Mouse (Mus musculus) forebrain, embryonic 12.5 days (tissue): ENCODE data around the gene Psap. TPM values are rescaled to one million over a fixed set of nuclear protein-coding genes. Genes with fewer than 3 reads are reported as not detected.

ENCODE experiments used
- ATAC-seq: fragments of 200-750 bp; cut with Nextera tagmentation; 2 replicates; pipeline ENCODE4 v1.8.0; 2017; ENCODE audit warnings: moderate TSS enrichment; ENCODE audit not compliant: low FRiP score
- H3K27ac ChIP-seq: fragments of 300-500 bp; sonication (generic); 2 replicates; pipeline ENCODE4 v1.5.1; 2016; ENCODE audit warnings: mild to moderate bottlenecking
- H3K27me3 ChIP-seq: fragments of 300-500 bp; sonication (generic); 2 replicates; pipeline ENCODE4 v1.6.1; 2016; ENCODE audit warnings: mild to moderate bottlenecking
- H3K36me3 ChIP-seq: fragments of 300-500 bp; sonication (generic); replicated peaks from 2 replicates; pipeline ENCODE4 v1.6.1; 2016; ENCODE audit warnings: mild to moderate bottlenecking
- H3K4me1 ChIP-seq: fragments of 300-500 bp; sonication (generic); 2 replicates; pipeline ENCODE4 v1.6.1; 2016
- H3K4me2 ChIP-seq: fragments of 300-500 bp; sonication (generic); 2 replicates; pipeline ENCODE4 v1.6.1; 2016; ENCODE audit warnings: mild to moderate bottlenecking, moderate library complexity
- H3K4me3 ChIP-seq: fragments of 300-500 bp; sonication (generic); replicated peaks from 2 replicates; pipeline ENCODE4 v1.5.1; 2016; ENCODE audit warnings: mild to moderate bottlenecking
- H3K9ac ChIP-seq: fragments of 300-500 bp; sonication (generic); 2 replicates; pipeline ENCODE4 v1.6.1; 2016; ENCODE audit warnings: mild to moderate bottlenecking
- H3K9me3 ChIP-seq: fragments of 300-500 bp; sonication (generic); 2 replicates; pipeline ENCODE4 v1.6.1; 2016
- WGBS: fragments of 180-500 bp; shearing (Covaris S2); methylation state at CpG from one replicate; pipeline ENCODE4 v1.1.7; 2016; 5-methylcytosine and 5-hydroxymethylcytosine counted together
- polyA plus RNA-seq: library from polyadenylated mRNA; unstranded; fragments of >200 nt; fragmentation: Nextera tagmentation; extraction: Ambion mirVana; gene quantifications from 2 replicates; pipeline ENCODE4 v1.2.1, GENCODE M21; 2016

The Psap gene
- polyA plus RNA-seq, 1 experiment from 2014 or later, result 90.5 TPM

DNA sequence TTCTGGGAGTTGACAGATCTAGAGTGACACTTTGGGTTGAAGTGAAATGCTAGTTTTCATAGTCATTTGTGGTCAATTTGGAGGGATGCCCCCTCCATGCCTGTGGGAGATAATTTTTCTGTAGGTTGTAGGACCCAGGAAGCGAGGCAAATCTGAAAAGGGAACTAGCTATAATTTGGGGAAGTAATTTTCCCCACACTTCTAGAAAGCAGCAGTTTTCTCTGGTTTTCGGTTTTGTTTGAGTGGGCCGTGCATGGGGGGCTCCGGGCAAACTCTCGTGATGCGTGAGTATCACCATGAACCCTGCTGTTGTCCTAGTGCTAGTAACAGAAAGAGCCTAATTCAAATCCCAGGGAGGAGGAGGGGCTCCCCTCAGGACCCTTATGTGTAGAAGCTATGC lies 6.8 kb downstream of the Psap start:
- 0 out of 2 replicates have a peak overlapping the region, but pooled peaks have one; percentile 36 for H3K9ac ChIP-seq
- H3K36me3 ChIP-seq, result peaks cover 2% of the 10 kb centered on the region; the same call in 1 of the 2 replicates
- H3K4me1 ChIP-seq, result peaks cover 79% of the 10 kb centered on the region
- H3K4me2 ChIP-seq, result peak overlapping the region; percentile 50; the same call in 1 of the 2 replicates
- H3K27ac ChIP-seq, result peak overlapping the region; percentile 86
- H3K27me3 ChIP-seq, result no peaks in the 10 kb centered on the region
- ATAC-seq, result no peak
- H3K4me3 ChIP-seq, result no peak overlapping the region
- H3K9me3 ChIP-seq, result no peaks in the 10 kb centered on the region
- 65% methylated on average over 6 of the region's 6 CpGs for WGBS

DNA sequence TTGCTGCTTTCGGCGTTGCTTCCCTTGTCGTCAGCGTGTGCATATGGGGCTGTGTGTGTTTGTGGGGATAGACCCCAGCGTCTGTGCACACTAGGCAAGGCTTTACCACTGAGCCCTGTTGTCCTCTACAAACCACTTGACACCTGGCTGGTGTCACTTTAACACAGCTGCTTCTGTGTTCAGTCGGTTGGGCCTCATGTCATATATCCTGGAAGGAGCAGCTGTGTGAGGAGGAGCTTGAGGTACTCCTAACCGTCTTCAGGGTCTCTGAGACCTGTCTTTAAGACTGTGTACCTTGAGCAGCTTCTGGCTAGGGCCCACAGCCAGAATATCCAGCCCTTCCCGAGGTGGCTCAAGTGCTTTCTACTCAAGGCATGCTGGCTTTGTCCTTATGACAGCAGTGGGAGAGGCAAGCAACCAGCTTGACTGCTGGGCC lies 7.3 kb downstream of the Psap start:
- H3K9ac ChIP-seq, result peak overlapping the region; percentile 36; the same call in 1 of the 2 replicates
- peak overlapping the region; percentile 86 for H3K27ac ChIP-seq
- no peaks in the 10 kb centered on the region for H3K9me3 ChIP-seq
- ATAC-seq, result no peak
- WGBS, result 51% methylated on average over 8 of the region's 8 CpGs
- H3K4me3 ChIP-seq, result no peak overlapping the region
- no peaks in the 10 kb centered on the region for H3K27me3 ChIP-seq
- 0 out of 2 replicates have a peak, but pooled peaks cover 2% of the 10 kb centered on the region for H3K36me3 ChIP-seq
- peaks cover 79% of the 10 kb centered on the region for H3K4me1 ChIP-seq
- peak overlapping the region; percentile 50 for H3K4me2 ChIP-seq

DNA sequence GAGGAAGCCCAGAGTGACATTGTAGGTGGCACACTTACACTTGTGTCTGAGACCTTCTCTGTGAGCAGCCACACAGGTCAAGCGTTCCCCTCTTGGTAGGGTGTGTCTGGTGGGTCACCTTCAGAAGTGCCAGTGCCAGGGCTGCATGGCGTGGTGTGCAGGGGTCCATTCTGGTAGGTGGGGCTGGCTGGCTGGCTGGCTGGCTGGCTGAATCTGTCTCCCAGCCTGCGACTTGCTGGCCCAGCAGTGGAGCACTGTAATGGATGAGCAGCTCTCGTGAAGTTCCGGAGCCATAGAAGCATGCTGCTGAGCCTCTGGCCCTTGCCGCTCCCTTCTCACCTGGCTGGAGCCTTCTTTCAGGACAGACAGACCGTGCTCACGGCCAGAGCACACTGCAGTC lies 7.8 kb downstream of the Psap start:
- ATAC-seq, result peak; percentile 30; the same call in 1 of the 2 replicates
- Histone ChIP-seq H3K4me3 (peak overlapping the region; percentile 13), H3K27ac (peak overlapping the region; percentile 86), H3K27me3 (no peaks in the 10 kb centered on the region), H3K4me1 (peaks cover 79% of the 10 kb centered on the region), H3K9me3 (no peaks in the 10 kb centered on the region), H3K4me2 (peak overlapping the region; percentile 50), H3K36me3 (0 out of 2 replicates have a peak, but pooled peaks cover 2% of the 10 kb centered on the region), H3K9ac (peak overlapping the region; percentile 36; the same call in 1 of the 2 replicates)
- 55% methylated on average over 8 of the region's 8 CpGs for WGBS

DNA sequence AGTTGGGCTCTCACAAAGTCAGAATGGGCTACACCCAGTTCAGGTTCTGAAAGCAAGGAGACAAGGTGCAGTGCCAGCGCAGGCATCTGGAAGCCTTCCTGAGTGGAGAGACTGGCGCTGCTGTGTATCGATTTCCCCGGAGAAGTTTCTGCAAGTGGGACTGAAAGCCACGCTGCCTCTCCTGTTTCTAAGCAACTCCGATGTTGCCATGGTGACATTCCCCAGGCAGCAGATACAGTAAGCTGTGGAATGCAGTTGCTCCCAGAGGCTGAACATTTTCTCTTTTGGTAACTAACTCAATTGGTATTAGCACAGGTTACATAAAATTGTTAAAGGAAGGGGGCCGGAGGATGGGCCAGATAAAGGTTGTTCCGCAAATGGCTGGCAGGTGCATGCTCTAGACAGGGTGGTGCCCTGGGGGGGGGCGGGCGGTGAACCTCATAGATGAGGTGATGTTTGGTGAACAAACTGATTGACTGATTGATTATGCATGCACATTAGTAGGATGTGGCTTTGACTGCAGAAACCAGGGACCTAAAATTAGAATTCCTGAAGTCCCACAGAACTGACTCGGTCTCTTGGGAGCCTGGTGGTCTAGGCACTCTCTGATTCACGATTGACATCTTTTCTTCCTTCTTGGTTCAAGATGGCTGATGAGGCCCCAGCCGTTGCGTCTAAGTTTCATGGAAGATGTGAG lies 8.4 kb downstream of the Psap start:
- peaks cover 80% of the 10 kb centered on the region for H3K4me1 ChIP-seq
- H3K4me3 ChIP-seq, result peak overlapping the region; percentile 13
- H3K9me3 ChIP-seq, result no peaks in the 10 kb centered on the region
- 27% methylated on average over 14 of the region's 14 CpGs for WGBS
- no peaks in the 10 kb centered on the region for H3K27me3 ChIP-seq
- peak overlapping the region; percentile 86 for H3K27ac ChIP-seq
- H3K36me3 ChIP-seq, result 0 out of 2 replicates have a peak, but pooled peaks cover 2% of the 10 kb centered on the region
- 0 out of 2 replicates have a peak overlapping the region, but pooled peaks have one; percentile 36 for H3K9ac ChIP-seq
- H3K4me2 ChIP-seq, result peak overlapping the region; percentile 50
- ATAC-seq, result peak; percentile 86

- Histone ChIP-seq H3K9ac (no peak overlapping the region), H3K4me1 (peaks cover 74% of the 10 kb centered on the region), H3K4me3 (no peak overlapping the region)
Measured at GRCm38 (mm10) chr10:60286546-60286945, 9.1 kb downstream of the Psap start.

GRCm38 (mm10) chr10:60287161-60287560 lies 9.7 kb downstream of the Psap start:
- no peaks in the 10 kb centered on the region for H3K9me3 ChIP-seq
- ATAC-seq, result no peak
- H3K4me1 ChIP-seq, result peaks cover 68% of the 10 kb centered on the region
- H3K4me3 ChIP-seq, result no peak overlapping the region
- H3K9ac ChIP-seq, result no peak overlapping the region
- H3K4me2 ChIP-seq, result no peak overlapping the region
- peaks cover 8% of the 10 kb centered on the region for H3K36me3 ChIP-seq
- no peaks in the 10 kb centered on the region for H3K27me3 ChIP-seq
- H3K27ac ChIP-seq, result no peak overlapping the region
- 85% methylated on average over 4 of the region's 4 CpGs for WGBS

More at GRCm38 (mm10) chr10:60286546-60286945, 9.1 kb downstream of the Psap start:
- no peaks in the 10 kb centered on the region for H3K27me3 ChIP-seq
- ATAC-seq, result no peak
- H3K9me3 ChIP-seq, result no peaks in the 10 kb centered on the region
- 95% methylated on average over 7 of the region's 7 CpGs for WGBS
- peak overlapping the region; percentile 50 for H3K4me2 ChIP-seq
- H3K36me3 ChIP-seq, result 0 out of 2 replicates have a peak, but pooled peaks cover 2% of the 10 kb centered on the region
- H3K27ac ChIP-seq, result peak overlapping the region; percentile 86

GRCm38 (mm10) chr10:60287726-60288125 lies 10.3 kb downstream of the Psap start:
- Histone ChIP-seq H3K9me3 (no peaks in the 10 kb centered on the region), H3K4me3 (no peak overlapping the region), H3K9ac (no peak overlapping the region), H3K4me1 (peaks cover 62% of the 10 kb centered on the region), H3K27ac (no peak overlapping the region), H3K36me3 (peaks cover 12% of the 10 kb centered on the region), H3K27me3 (no peaks in the 10 kb centered on the region), H3K4me2 (no peak overlapping the region)
- ATAC-seq, result no peak
- WGBS, result 79% methylated on average over 2 of the region's 2 CpGs

DNA sequence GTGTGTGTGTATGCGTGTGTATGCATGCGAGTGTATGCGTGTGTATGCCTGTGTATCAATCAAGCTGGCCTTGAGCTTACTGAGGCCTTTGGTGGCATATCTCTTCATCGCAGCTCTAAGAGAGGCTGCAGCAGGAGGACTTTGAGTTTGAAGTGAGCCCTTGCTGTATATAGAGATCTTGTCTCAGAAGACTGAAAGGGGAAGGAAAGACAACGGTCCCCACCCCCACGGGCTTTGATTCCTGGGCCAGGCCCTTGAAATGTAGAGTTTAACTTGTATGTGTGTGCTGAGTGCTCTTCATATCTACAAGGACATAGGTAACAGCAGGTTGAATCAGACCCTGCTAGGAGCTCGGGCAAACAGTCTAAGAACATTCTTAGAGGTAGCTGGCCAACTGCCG lies 11.8 kb downstream of the Psap start:
- Histone ChIP-seq H3K36me3 (peaks cover 25% of the 10 kb centered on the region), H3K4me1 (peaks cover 49% of the 10 kb centered on the region), H3K4me3 (no peak overlapping the region), H3K27me3 (no peaks in the 10 kb centered on the region), H3K9me3 (no peaks in the 10 kb centered on the region), H3K27ac (no peak overlapping the region), H3K9ac (no peak overlapping the region), H3K4me2 (no peak overlapping the region)
- no peak for ATAC-seq
- WGBS, result 86% methylated on average over 8 of the region's 8 CpGs

DNA sequence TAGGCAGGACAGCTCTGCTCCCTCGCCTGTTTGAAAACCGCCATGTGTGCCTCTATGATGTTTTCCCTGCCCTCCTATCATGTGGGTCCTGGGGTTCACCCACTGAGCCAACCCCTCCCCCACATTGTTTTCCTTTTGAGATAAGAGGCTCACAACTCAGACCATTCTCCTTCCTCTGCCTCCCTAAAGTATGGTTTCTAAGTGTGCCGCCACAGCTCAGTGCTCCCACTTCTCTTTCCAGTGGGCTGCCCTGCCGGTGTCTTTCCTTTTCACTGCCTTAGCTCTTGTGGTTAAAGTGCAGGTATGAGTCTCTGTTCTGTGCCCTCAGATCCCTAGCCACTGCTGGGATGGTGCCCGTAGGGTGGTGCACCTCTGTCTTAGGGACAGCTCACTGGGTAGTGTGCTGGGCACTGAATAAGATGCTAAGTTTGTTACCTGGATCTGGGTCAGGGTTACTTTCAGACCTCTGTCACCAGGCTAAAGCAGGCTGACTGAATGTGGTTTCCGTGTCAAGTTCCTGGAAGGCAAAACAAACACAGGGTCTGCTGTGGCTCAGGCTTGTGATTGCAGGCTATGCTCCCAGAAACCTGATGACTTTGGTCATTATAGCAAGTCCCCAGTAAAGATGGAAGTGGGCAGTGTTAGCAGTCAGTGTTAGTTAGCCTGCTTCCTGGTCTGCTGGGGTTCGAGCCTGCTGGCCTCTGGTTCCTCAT lies 12.8 kb downstream of the Psap start:
- 77% methylated on average over 7 of the region's 7 CpGs for WGBS
- Histone ChIP-seq H3K4me1 (peaks cover 39% of the 10 kb centered on the region), H3K36me3 (peaks cover 34% of the 10 kb centered on the region), H3K4me3 (no peak overlapping the region), H3K27ac (no peak overlapping the region), H3K27me3 (no peaks in the 10 kb centered on the region), H3K9ac (no peak overlapping the region), H3K9me3 (no peaks in the 10 kb centered on the region), H3K4me2 (no peak overlapping the region)
- ATAC-seq, result no peak

GRCm38 (mm10) chr10:60290739-60291110 lies 13.3 kb downstream of the Psap start:
- no peaks in the 10 kb centered on the region for H3K27me3 ChIP-seq
- H3K9me3 ChIP-seq, result no peaks in the 10 kb centered on the region
- H3K27ac ChIP-seq, result no peak overlapping the region
- no peak overlapping the region for H3K4me2 ChIP-seq
- 82% methylated on average over 8 of the region's 8 CpGs for WGBS
- no peak overlapping the region for H3K4me3 ChIP-seq
- no peak for ATAC-seq
- H3K36me3 ChIP-seq, result peaks cover 40% of the 10 kb centered on the region
- H3K9ac ChIP-seq, result no peak overlapping the region
- peaks cover 34% of the 10 kb centered on the region for H3K4me1 ChIP-seq

- Histone ChIP-seq H3K4me2 (no peak overlapping the region), H3K9me3 (no peaks in the 10 kb centered on the region), H3K4me1 (peaks cover 22% of the 10 kb centered on the region), H3K27ac (no peak overlapping the region), H3K27me3 (no peaks in the 10 kb centered on the region), H3K9ac (no peak overlapping the region), H3K36me3 (peaks cover 51% of the 10 kb centered on the region), H3K4me3 (no peak overlapping the region)
- ATAC-seq, result no peak
- WGBS, result 91% methylated on average over 8 of the region's 8 CpGs
Measured at GRCm38 (mm10) chr10:60292209-60292608, 14.8 kb downstream of the Psap start.

DNA sequence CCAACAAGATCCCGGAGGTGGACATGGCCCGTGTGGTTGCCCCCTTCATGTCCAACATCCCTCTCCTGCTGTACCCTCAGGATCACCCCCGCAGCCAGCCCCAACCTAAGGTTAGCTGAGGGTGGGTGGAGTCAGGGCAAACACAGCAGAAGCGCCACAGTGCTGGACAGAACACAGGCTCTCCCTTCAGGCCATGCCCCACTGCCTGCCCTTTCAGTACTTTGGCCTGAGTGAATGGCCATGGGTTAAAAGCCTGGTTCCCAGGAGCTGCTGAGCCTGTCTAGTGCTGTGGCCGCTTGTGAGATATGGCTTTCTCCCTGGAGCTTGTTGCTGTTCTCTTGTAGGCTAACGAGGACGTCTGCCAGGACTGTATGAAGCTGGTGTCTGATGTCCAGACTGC lies 17.2 kb downstream of the Psap start:
- Histone ChIP-seq H3K4me1 (peaks cover 12% of the 10 kb centered on the region), H3K27ac (no peak overlapping the region), H3K27me3 (no peaks in the 10 kb centered on the region), H3K4me2 (no peak overlapping the region), H3K4me3 (no peak overlapping the region), H3K36me3 (peaks cover 71% of the 10 kb centered on the region), H3K9me3 (no peaks in the 10 kb centered on the region), H3K9ac (no peak overlapping the region)
- no peak for ATAC-seq
- WGBS, result 89% methylated on average over 7 of the region's 7 CpGs
